Mouse (Mus musculus) MEL (cell line): ENCODE results near the gene Pld4.

Experiments used
- CHD1 ChIP-seq: IDR thresholded peaks from 2 replicates; pipeline ENCODE4 v1.6.1; 2012; ENCODE audit warnings: low read depth, mild to moderate bottlenecking, inconsistent platforms, low read length, improper control_type of control experiment
- CHD2 ChIP-seq: IDR thresholded peaks from 2 replicates; pipeline ENCODE4 v1.6.1; 2011; ENCODE audit warnings: low read length, improper control_type of control experiment
- CTCF ChIP-seq, 3 experiments: IDR thresholded peaks in 2 of 3; conservative IDR thresholded peaks in 1 of 3; 2 replicates each; pipeline ENCODE4 v1.5.1; 2011 to 2012; ENCODE audit warnings: low read length in 3 of 3, low read depth in 2 of 3, mild to moderate bottlenecking in 2 of 3, improper control_type of control experiment in 1 of 3, inconsistent platforms in 1 of 3, mixed read lengths in 1 of 3, moderate library complexity in 1 of 3; ENCODE audit not compliant: control insufficient read depth in 1 of 3, insufficient read depth in 1 of 3, poor library complexity in 1 of 3, severe bottlenecking in 1 of 3
- EP300 ChIP-seq, 2 experiments: IDR thresholded peaks; 2 replicates each; pipeline ENCODE4 v1.6.1; 2011; ENCODE audit warnings: improper control_type of control experiment in 2 of 2, low read length in 2 of 2, low read depth in 1 of 2, mild to moderate bottlenecking in 1 of 2
- HCFC1 ChIP-seq: IDR thresholded peaks from 2 replicates; pipeline ENCODE4 v1.6.1; 2012; ENCODE audit warnings: low read depth, mild to moderate bottlenecking, inconsistent platforms, low read length, improper control_type of control experiment, moderate library complexity
- MAZ ChIP-seq: IDR thresholded peaks from 2 replicates; pipeline ENCODE4 v1.6.1; 2012; ENCODE audit warnings: low read depth, mild to moderate bottlenecking, inconsistent platforms, low read length, improper control_type of control experiment
- NRF1 ChIP-seq: IDR thresholded peaks from 2 replicates; pipeline ENCODE4 v1.6.1; 2014; ENCODE audit warnings: low read depth, mild to moderate bottlenecking, inconsistent platforms, low read length, improper control_type of control experiment, moderate library complexity; ENCODE audit not compliant: poor library complexity, insufficient read depth, severe bottlenecking
- POLR2A ChIP-seq, 2 experiments: IDR thresholded peaks; 2 replicates each; pipeline ENCODE4 v1.6.1; 2011 to 2012; ENCODE audit warnings: low read length in 2 of 2, mild to moderate bottlenecking in 2 of 2, control low read depth in 1 of 2, improper control_type of control experiment in 1 of 2, low read depth in 1 of 2, moderate library complexity in 1 of 2; ENCODE audit not compliant: control insufficient read depth in 1 of 2, insufficient read depth in 1 of 2, poor library complexity in 1 of 2
- POLR2AphosphoS2 ChIP-seq: IDR thresholded peaks from 2 replicates; pipeline ENCODE4 v1.6.1; 2011; ENCODE audit warnings: low read length, improper control_type of control experiment
- TAL1 ChIP-seq: IDR thresholded peaks from 2 replicates; pipeline ENCODE4 v1.6.1; 2012; ENCODE audit warnings: mild to moderate bottlenecking, inconsistent platforms, low read length, moderate library complexity, mixed read lengths
- TBP ChIP-seq: IDR thresholded peaks from 2 replicates; pipeline ENCODE4 v1.8.0; 2011; ENCODE audit warnings: low read depth, low read length, improper control_type of control experiment
- TCF12 ChIP-seq: IDR thresholded peaks from 2 replicates; pipeline ENCODE4 v1.6.1; 2014; ENCODE audit warnings: low read depth, mild to moderate bottlenecking, inconsistent platforms, low read length, improper control_type of control experiment, moderate library complexity
- USF1 ChIP-seq: IDR thresholded peaks from 2 replicates; pipeline ENCODE4 v1.6.1; 2014; ENCODE audit warnings: low read depth, mild to moderate bottlenecking, inconsistent platforms, low read length, improper control_type of control experiment, moderate library complexity
- ZNF384 ChIP-seq: IDR thresholded peaks from 2 replicates; pipeline ENCODE4 v1.6.1; 2012; ENCODE audit warnings: low read depth, mild to moderate bottlenecking, inconsistent platforms, low read length, improper control_type of control experiment

DNA sequence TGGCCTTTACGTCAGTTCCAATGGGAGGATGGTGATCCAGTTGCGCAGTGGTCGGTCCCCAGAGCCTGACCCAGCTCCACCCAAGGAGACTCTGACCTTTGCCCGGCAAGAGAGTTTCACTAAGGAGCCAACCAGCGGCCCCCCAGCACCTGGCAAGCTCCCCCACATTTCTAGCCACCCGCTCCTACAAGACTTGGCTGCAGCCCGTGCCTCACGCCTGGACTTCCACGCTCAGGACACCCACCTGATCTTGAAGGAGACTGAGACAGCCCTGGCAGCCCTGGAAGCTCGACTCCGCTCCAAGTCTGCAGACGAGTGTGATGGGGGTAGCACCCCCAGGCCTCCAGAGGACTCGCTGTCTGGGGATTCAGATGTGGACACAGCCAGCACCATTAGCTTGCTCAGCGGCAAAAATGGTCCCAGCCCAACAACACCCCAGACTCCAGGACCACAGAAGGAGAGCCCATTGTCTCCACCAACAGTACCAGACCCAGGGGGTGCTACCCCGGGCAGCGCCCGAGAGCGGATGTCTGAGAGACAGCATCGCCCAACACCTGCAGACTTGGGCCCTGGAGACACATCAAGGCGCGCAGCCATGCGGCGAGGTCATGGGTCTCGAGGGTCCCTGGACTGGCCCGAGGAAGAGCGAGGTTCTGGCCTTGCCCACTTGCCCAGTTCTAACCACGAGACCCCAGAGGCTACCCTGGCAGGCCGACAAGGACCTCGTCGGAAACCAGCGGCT is 22.0 kb upstream of the Pld4 start:
- TF ChIP-seq POLR2A (IDR thresholded peaks at IDR 0.05; ENCODE audit: control insufficient read depth in 1 of 2, insufficient read depth in 1 of 2, low read depth in 1 of 2, low read length in 2 of 2, poor library complexity in 1 of 2) (no peak), CTCF (IDR thresholded peaks at IDR 0.05 in 2 of 3, conservative IDR thresholded peaks at IDR 0.05 in 1 of 3; ENCODE audit: control insufficient read depth in 1 of 3, insufficient read depth in 1 of 3, low read depth in 2 of 3, low read length in 3 of 3, poor library complexity in 1 of 3, severe bottlenecking in 1 of 3) (no peak), USF1 (no peak), TCF12 (no peak), TAL1 (no peak), TBP (no peak), ZNF384 (no peak), POLR2AphosphoS2 (no peak), CHD1 (no peak), EP300 (IDR thresholded peaks at IDR 0.05; ENCODE audit: low read depth in 1 of 2, low read length in 2 of 2) (no peak), NRF1 (no peak), CHD2 (no peak), MAZ (no peak), HCFC1 (no peak)
